Mouse (Mus musculus): ENCODE measurements at regions not wholly inside any gene's neighbourhood (a gene's known extent, or its start where the extent isn't known, plus 50 kb on each side); places are given as distances from the start of the nearest gene placed in this dataset.

DNA sequence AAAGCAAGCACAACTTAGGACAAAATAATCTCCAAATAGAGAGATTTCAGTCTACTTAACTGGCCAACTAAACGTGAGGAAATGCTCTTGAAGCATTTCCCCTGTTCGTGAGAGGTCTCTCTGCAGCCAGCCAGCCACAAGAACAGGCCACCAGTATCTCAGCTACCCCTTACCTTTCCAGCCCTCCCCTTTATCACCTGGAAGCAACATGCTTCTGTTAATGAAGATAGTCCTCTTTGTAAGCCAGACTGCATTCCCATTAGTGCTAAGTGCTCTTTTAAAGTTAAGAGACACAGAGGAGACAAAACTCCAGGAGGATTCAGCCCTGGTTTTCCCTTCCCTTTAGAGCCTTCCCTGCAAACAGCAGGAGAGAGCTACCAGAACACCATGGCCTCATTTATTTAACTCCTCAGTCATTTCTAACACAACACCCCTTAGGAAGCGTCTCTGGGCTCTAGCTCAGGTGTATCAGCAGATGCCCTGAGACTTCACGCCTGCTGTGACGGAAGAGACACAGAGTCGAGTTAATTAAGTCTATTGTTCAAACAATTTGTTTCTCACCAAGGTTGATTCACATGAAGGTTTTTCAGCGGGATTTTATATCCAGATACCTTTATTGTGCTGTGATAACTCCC is 157.8 kb upstream of the Nabp1 start:
- TF ChIP-seq CTCF (conservative IDR thresholded peaks at IDR 0.05; ENCODE audit: low read length): no peak
- no peak for TF ChIP-seq POU5F1 (IDR thresholded peaks at IDR 0.05; ENCODE audit: borderline replicate concordance, low read length)
- no peak for TF ChIP-seq NANOG (IDR thresholded peaks at IDR 0.05; ENCODE audit: borderline replicate concordance, low read length)

Data from E14TG2a.4 (cell line).